Mouse (Mus musculus) thymus, adult 2 months (tissue): ENCODE results near the gene Entpd7. TPM values are rescaled to one million over a fixed set of nuclear protein-coding genes. Genes with fewer than 3 reads are reported as not detected.

ENCODE experiments used
- DNase-seq: peaks from one replicate; pipeline ENCODE4 v3.0.0; 2021
- H3K27ac ChIP-seq: fragments of 200-500 bp; 2 replicates; pipeline ENCODE4 v1.5.1; 2012; ENCODE audit warnings: low read length, control low read depth; ENCODE audit not compliant: control insufficient read depth, insufficient read depth
- H3K27me3 ChIP-seq: fragments of 200-500 bp; 2 replicates; pipeline ENCODE4 v1.6.1; 2012; ENCODE audit warnings: mild to moderate bottlenecking, low read length, moderate library complexity, mixed read lengths; ENCODE audit not compliant: control insufficient read depth, insufficient read depth
- H3K36me3 ChIP-seq: fragments of 200-500 bp; 2 replicates; pipeline ENCODE4 v1.6.1; 2012; ENCODE audit warnings: mild to moderate bottlenecking, low read length, moderate library complexity; ENCODE audit not compliant: control insufficient read depth, insufficient read depth
- H3K4me1 ChIP-seq: fragments of 200-500 bp; replicated peaks from 2 replicates; pipeline ENCODE4 v1.6.1; 2012; ENCODE audit warnings: low read length; ENCODE audit not compliant: control insufficient read depth, insufficient read depth
- H3K4me3 ChIP-seq: fragments of 200-500 bp; 2 replicates; pipeline ENCODE4 v1.5.1; 2012; ENCODE audit warnings: mild to moderate bottlenecking, low read length, control low read depth, moderate library complexity; ENCODE audit not compliant: control insufficient read depth, insufficient read depth
- CTCF ChIP-seq: fragments of 200-500 bp; IDR thresholded peaks from 2 replicates; pipeline ENCODE4 v1.5.1; 2012; ENCODE audit warnings: mild to moderate bottlenecking, control low read depth, low read length, moderate library complexity, borderline replicate concordance; ENCODE audit not compliant: control insufficient read depth, poor library complexity, insufficient read depth; ENCODE audit errors: extremely low read depth
- POLR2A ChIP-seq: fragments of 200-500 bp; IDR thresholded peaks from 2 replicates; pipeline ENCODE4 v1.6.1; 2012; ENCODE audit warnings: mild to moderate bottlenecking, low read length, control low read depth, moderate library complexity; ENCODE audit not compliant: control insufficient read depth, poor library complexity, insufficient read depth; ENCODE audit errors: extremely low read depth
- WGBS: fragments of 180-500 bp; shearing (Covaris S2); methylation state at CpG from one replicate; pipeline ENCODE4 v1.1.7; 2018; 5-methylcytosine and 5-hydroxymethylcytosine counted together
- polyA plus RNA-seq: library from polyadenylated mRNA; depleted of rRNA; stranded (reverse); fragments of >200 nt; gene quantifications from 2 replicates; pipeline ENCODE4 v1.2.3, GENCODE M21; 2012

Gene Entpd7
- polyA plus RNA-seq, 1 experiment: 8.8 TPM

- Histone ChIP-seq H3K4me1 (no peaks in the 10 kb centered on the region), H3K27me3 (no peaks in the 10 kb centered on the region), H3K27ac (no peak overlapping the region), H3K36me3 (no peaks in the 10 kb centered on the region), H3K4me3 (no peak overlapping the region)
- DNase-seq: peak; percentile 81
- WGBS: 25% methylated on average over 6 of the region's 6 CpGs
- TF ChIP-seq POLR2A (no peak), CTCF (no peak)
Observed at GRCm38 (mm10) chr19:43760504-43760903, 71.0 kb downstream of the Entpd7 start.

GRCm38 (mm10) chr19:43761543-43762256, 72.2 kb downstream of the Entpd7 start:
- no peak for TF ChIP-seq POLR2A
- no peak for TF ChIP-seq CTCF
- no peak for DNase-seq
- H3K27me3 ChIP-seq: no peaks in the 10 kb centered on the region
- H3K27ac ChIP-seq: no peak overlapping the region
- no peaks in the 10 kb centered on the region for H3K4me1 ChIP-seq
- H3K4me3 ChIP-seq: no peak overlapping the region
- no peaks in the 10 kb centered on the region for H3K36me3 ChIP-seq

GRCm38 (mm10) chr19:43762410-43762809, 72.9 kb downstream of the Entpd7 start:
- 93% methylated on average over 2 of the region's 2 CpGs for WGBS
- H3K36me3 ChIP-seq: no peaks in the 10 kb centered on the region
- no peak overlapping the region for H3K4me3 ChIP-seq
- H3K27ac ChIP-seq: no peak overlapping the region
- no peaks in the 10 kb centered on the region for H3K4me1 ChIP-seq
- TF ChIP-seq CTCF (no peak), POLR2A (no peak)
- DNase-seq: no peak
- H3K27me3 ChIP-seq: no peaks in the 10 kb centered on the region

GRCm38 (mm10) chr19:43766451-43766850, 77.0 kb downstream of the Entpd7 start:
- H3K27ac ChIP-seq: no peak overlapping the region
- H3K4me1 ChIP-seq: no peaks in the 10 kb centered on the region
- H3K36me3 ChIP-seq: no peaks in the 10 kb centered on the region
- no peaks in the 10 kb centered on the region for H3K27me3 ChIP-seq
- no peak for DNase-seq
- H3K4me3 ChIP-seq: no peak overlapping the region
- TF ChIP-seq POLR2A (no peak), CTCF (no peak)
- 91% methylated on average over 5 of the region's 5 CpGs for WGBS

GRCm38 (mm10) chr19:43767549-43768322, 78.3 kb downstream of the Entpd7 start:
- DNase-seq: no peak
- Histone ChIP-seq H3K27ac (no peak overlapping the region), H3K27me3 (no peaks in the 10 kb centered on the region), H3K36me3 (no peaks in the 10 kb centered on the region), H3K4me3 (no peak overlapping the region), H3K4me1 (no peaks in the 10 kb centered on the region)
- TF ChIP-seq CTCF: no peak
- TF ChIP-seq POLR2A: no peak
- 95% methylated on average over 9 of the region's 9 CpGs for WGBS

- no peaks in the 10 kb centered on the region for H3K36me3 ChIP-seq
- 93% methylated on average over 5 of the region's 5 CpGs for WGBS
- H3K27me3 ChIP-seq: no peaks in the 10 kb centered on the region
- H3K27ac ChIP-seq: no peak overlapping the region
- no peaks in the 10 kb centered on the region for H3K4me1 ChIP-seq
- no peak for DNase-seq
- TF ChIP-seq POLR2A: no peak
- TF ChIP-seq CTCF: no peak
- no peak overlapping the region for H3K4me3 ChIP-seq
Observed at GRCm38 (mm10) chr19:43769366-43769960, 80.0 kb downstream of the Entpd7 start.
